Mouse (Mus musculus) gastrocnemius, postnatal 4 days (tissue): ENCODE measurements around the gene Foxa2. TPM values are rescaled to one million over a fixed set of nuclear protein-coding genes. Genes with fewer than 3 reads are reported as not detected.

Experiments used
- DNase-seq, 2 experiments: peaks; one replicate each; pipeline ENCODE4 v3.0.0; 2021 to 2022; ENCODE audit warnings: low spot score in 2 of 2, mixed read lengths in 2 of 2
- total RNA-seq, 2 experiments: library from RNA; stranded (reverse); gene quantifications; 2 replicates each; pipeline ENCODE4 v1.2.3; 2021

Gene Foxa2
- total RNA-seq, 2 experiments from 2014 or later: not detected

- DNase-seq: no peak
These were observed 7.2 kb downstream of the Foxa2 start for GRCm38 (mm10) chr2:148039351-148040235.

GRCm38 (mm10) chr2:148038366-148039310 lies 8.1 kb downstream of the Foxa2 start:
- DNase-seq: no peak

- DNase-seq: no peak
These were observed 10.1 kb downstream of the Foxa2 start for GRCm38 (mm10) chr2:148036611-148037160.

GRCm38 (mm10) chr2:148030991-148031675 lies 15.6 kb downstream of the Foxa2 start:
- DNase-seq: no peak

GRCm38 (mm10) chr2:148030613-148030935 lies 16.2 kb downstream of the Foxa2 start:
- DNase-seq: no peak

- DNase-seq: no peak
These were observed 16.8 kb downstream of the Foxa2 start for GRCm38 (mm10) chr2:148029751-148030612.

- DNase-seq: no peak
These were observed 17.6 kb downstream of the Foxa2 start for GRCm38 (mm10) chr2:148029050-148029608.

- DNase-seq: no peak
These were observed 20.4 kb downstream of the Foxa2 start for GRCm38 (mm10) chr2:148026366-148026765.

- DNase-seq: no peak
These were observed 21.3 kb downstream of the Foxa2 start for GRCm38 (mm10) chr2:148025481-148025880.

- DNase-seq: no peak
These were observed 22.4 kb downstream of the Foxa2 start for GRCm38 (mm10) chr2:148024268-148024935.

- DNase-seq: no peak
These were observed 23.4 kb downstream of the Foxa2 start for GRCm38 (mm10) chr2:148023340-148023806.

- DNase-seq: no peak
These were observed 24.7 kb downstream of the Foxa2 start for GRCm38 (mm10) chr2:148021919-148022570.

GRCm38 (mm10) chr2:148021016-148021415 lies 25.8 kb downstream of the Foxa2 start:
- DNase-seq: no peak

GRCm38 (mm10) chr2:148020125-148020524 lies 26.6 kb downstream of the Foxa2 start:
- no peak for DNase-seq

- DNase-seq: no peak
These were observed 28.7 kb downstream of the Foxa2 start for GRCm38 (mm10) chr2:148017782-148018690.

- no peak for DNase-seq
These were observed 33.4 kb downstream of the Foxa2 start for GRCm38 (mm10) chr2:148013382-148013781.

GRCm38 (mm10) chr2:148009049-148009448 lies 37.7 kb downstream of the Foxa2 start:
- no peak for DNase-seq
